Mouse (Mus musculus) bone marrow macrophage, adult 2 months (primary cell): ENCODE results near the gene Megf11.

Experiments
- CTCF ChIP-seq: IDR thresholded peaks from 2 replicates; pipeline ENCODE4 v1.5.1; 2012; ENCODE audit warnings: low read depth, mild to moderate bottlenecking, low read length, moderate library complexity
- POLR2A ChIP-seq: IDR thresholded peaks from 2 replicates; pipeline ENCODE4 v1.6.1; 2012; ENCODE audit warnings: mild to moderate bottlenecking, low read depth, low read length, borderline replicate concordance

GRCm38 (mm10) chr9:64571091-64571490 lies 185.7 kb downstream of the Megf11 start:
- no peak for TF ChIP-seq CTCF
- no peak for TF ChIP-seq POLR2A
